Mouse (Mus musculus) testis, adult 2 months (tissue): ENCODE data around the gene Osbpl2.

Experiments used
- CTCF ChIP-seq: fragments of 200-500 bp; IDR thresholded peaks from 2 replicates; pipeline ENCODE4 v1.5.1; 2012; ENCODE audit warnings: low read depth, mild to moderate bottlenecking, inconsistent platforms, low read length, moderate library complexity; ENCODE audit not compliant: control insufficient read depth, insufficient read depth, insufficient replicate concordance
- POLR2A ChIP-seq: fragments of 200-500 bp; IDR thresholded peaks from 2 replicates; pipeline ENCODE4 v1.6.1; 2012; ENCODE audit warnings: low read depth, mild to moderate bottlenecking, inconsistent platforms, low read length, moderate library complexity; ENCODE audit not compliant: control insufficient read depth

GRCm38 (mm10) chr2:180127675-180128074 lies 8.6 kb downstream of the Osbpl2 start:
- TF ChIP-seq CTCF = no peak
- TF ChIP-seq POLR2A = no peak
